Mouse (Mus musculus) intestine, postnatal 0 days (tissue): ENCODE data around the gene Zfp385c. TPM values are rescaled to one million over a fixed set of nuclear protein-coding genes. Genes with fewer than 3 reads are reported as not detected.

ENCODE experiments used
- ATAC-seq: fragments of 200-750 bp; cut with Nextera tagmentation; 2 replicates; pipeline ENCODE4 v1.8.0; 2017; ENCODE audit warnings: mild to moderate bottlenecking, moderate TSS enrichment, moderate library complexity
- H3K27ac ChIP-seq: fragments of 300-500 bp; sonication (generic); 2 replicates; pipeline ENCODE4 v1.5.1; 2014; ENCODE audit warnings: mild to moderate bottlenecking, low read depth, low read length, moderate library complexity
- H3K27me3 ChIP-seq: fragments of 300-500 bp; sonication (generic); replicated peaks from 2 replicates; pipeline ENCODE4 v1.6.1; 2014; ENCODE audit warnings: low read length, mixed read lengths; ENCODE audit not compliant: control insufficient read depth, insufficient read depth
- H3K36me3 ChIP-seq: fragments of 300-500 bp; sonication (generic); 2 replicates; pipeline ENCODE4 v1.6.1; 2014; ENCODE audit warnings: mild to moderate bottlenecking, moderate library complexity; ENCODE audit not compliant: control insufficient read depth, insufficient read depth
- H3K4me1 ChIP-seq: fragments of 300-500 bp; sonication (generic); replicated peaks from 2 replicates; pipeline ENCODE4 v1.6.1; 2014; ENCODE audit warnings: antibody characterized with exemption, low read length, mixed read lengths; ENCODE audit not compliant: control insufficient read depth, insufficient read depth
- H3K4me2 ChIP-seq: fragments of 300-500 bp; sonication (generic); replicated peaks from 2 replicates; pipeline ENCODE4 v1.6.1; 2014; ENCODE audit warnings: low read depth, mild to moderate bottlenecking, moderate library complexity
- H3K4me3 ChIP-seq: fragments of 300-500 bp; sonication (generic); 2 replicates; pipeline ENCODE4 v1.5.1; 2014; ENCODE audit warnings: low read depth, low read length
- H3K9ac ChIP-seq: fragments of 300-500 bp; sonication (generic); 2 replicates; pipeline ENCODE4 v1.6.1; 2014; ENCODE audit warnings: mild to moderate bottlenecking, low read depth, low read length
- H3K9me3 ChIP-seq: fragments of 300-500 bp; sonication (generic); 2 replicates; pipeline ENCODE4 v1.6.1; 2016; ENCODE audit warnings: mixed run types; ENCODE audit not compliant: control insufficient read depth
- CTCF ChIP-seq: sonication (generic); IDR thresholded peaks from 2 replicates; pipeline ENCODE4 v1.5.1; 2016; ENCODE audit warnings: low read depth, mild to moderate bottlenecking, control low read depth, antibody characterized with exemption, moderate library complexity
- WGBS: fragments of 180-500 bp; shearing (Covaris S2); extraction: QIAGEN DNeasy Blood & Tissue Kit; methylation state at CpG from one replicate; pipeline ENCODE4 v1.1.7; 2014; 5-methylcytosine and 5-hydroxymethylcytosine counted together
- polyA plus RNA-seq: library from polyadenylated mRNA; unstranded; fragments of >200 nt; fragmentation: Nextera tagmentation; extraction: Ambion mirVana; gene quantifications from 2 replicates; pipeline ENCODE4 v1.2.1, GENCODE M21; 2015

The Zfp385c gene
- polyA plus RNA-seq, 1 experiment from 2014 or later: 0.09 TPM

- ATAC-seq: peak; percentile 39; the same call in 1 of the 2 replicates
- peak overlapping the region; percentile 30 for H3K4me3 ChIP-seq
- H3K4me1 ChIP-seq: 0 out of 2 replicates have a peak, but pooled peaks cover 4% of the 10 kb centered on the region
- peak overlapping the region; percentile 67 for H3K4me2 ChIP-seq
- H3K27ac ChIP-seq: no peak overlapping the region
- peaks cover 34% of the 10 kb centered on the region for H3K36me3 ChIP-seq
- WGBS: 35% methylated on average over 19 of the region's 19 CpGs
- no peak overlapping the region for H3K9ac ChIP-seq
- H3K9me3 ChIP-seq: no peaks in the 10 kb centered on the region
- no peaks in the 10 kb centered on the region for H3K27me3 ChIP-seq
- peak; percentile 97 for TF ChIP-seq CTCF
Measured at GRCm38 (mm10) chr11:100702081-100702851, 10.0 kb upstream of the Zfp385c start.

- ATAC-seq: no peak
- Histone ChIP-seq H3K9ac (no peak overlapping the region), H3K27ac (no peak overlapping the region), H3K9me3 (no peaks in the 10 kb centered on the region), H3K4me1 (0 out of 2 replicates have a peak, but pooled peaks cover 4% of the 10 kb centered on the region), H3K27me3 (no peaks in the 10 kb centered on the region), H3K4me3 (no peak overlapping the region), H3K36me3 (peaks cover 24% of the 10 kb centered on the region), H3K4me2 (peak overlapping the region; percentile 48)
- TF ChIP-seq CTCF: no peak
- 12% methylated on average over 14 of the region's 14 CpGs for WGBS
Measured at GRCm38 (mm10) chr11:100701301-100701700, 9.0 kb upstream of the Zfp385c start.

GRCm38 (mm10) chr11:100700710-100701109 lies 8.5 kb upstream of the Zfp385c start:
- ATAC-seq: no peak
- Histone ChIP-seq H3K27ac (no peak overlapping the region), H3K4me3 (no peak overlapping the region), H3K27me3 (no peaks in the 10 kb centered on the region), H3K36me3 (peaks cover 18% of the 10 kb centered on the region), H3K4me1 (0 out of 2 replicates have a peak, but pooled peaks cover 4% of the 10 kb centered on the region), H3K4me2 (peak overlapping the region; percentile 48; the same call in 1 of the 2 replicates), H3K9me3 (no peaks in the 10 kb centered on the region), H3K9ac (no peak overlapping the region)
- TF ChIP-seq CTCF: no peak
- 85% methylated on average over 3 of the region's 3 CpGs for WGBS

- Histone ChIP-seq H3K9ac (no peak overlapping the region), H3K9me3 (no peaks in the 10 kb centered on the region), H3K27me3 (no peaks in the 10 kb centered on the region), H3K27ac (no peak overlapping the region), H3K4me3 (no peak overlapping the region), H3K4me2 (no peak overlapping the region), H3K36me3 (peaks cover 8% of the 10 kb centered on the region; the same call in 1 of the 2 replicates), H3K4me1 (peaks cover 4% of the 10 kb centered on the region; the same call in 1 of the 2 replicates)
- ATAC-seq: no peak
- no peak for TF ChIP-seq CTCF
- WGBS: 67% methylated on average over 7 of the region's 7 CpGs
Measured at GRCm38 (mm10) chr11:100697921-100698320, 5.7 kb upstream of the Zfp385c start.

- Histone ChIP-seq H3K9me3 (no peaks in the 10 kb centered on the region), H3K27me3 (no peaks in the 10 kb centered on the region), H3K4me2 (no peak overlapping the region), H3K27ac (no peak overlapping the region), H3K36me3 (peaks cover 8% of the 10 kb centered on the region; the same call in 1 of the 2 replicates), H3K4me3 (no peak overlapping the region), H3K9ac (no peak overlapping the region), H3K4me1 (no peaks in the 10 kb centered on the region; the same call in none of the 2 replicates)
- 39% methylated on average over 5 of the region's 5 CpGs for WGBS
- ATAC-seq: no peak
- TF ChIP-seq CTCF: peak; percentile 97
Measured at GRCm38 (mm10) chr11:100694926-100695325, 2.7 kb upstream of the Zfp385c start.

GRCm38 (mm10) chr11:100693154-100693553 lies 899 bp upstream of the Zfp385c start:
- Histone ChIP-seq H3K36me3 (peaks cover 5% of the 10 kb centered on the region; the same call in 1 of the 2 replicates), H3K9me3 (no peaks in the 10 kb centered on the region), H3K9ac (no peak overlapping the region), H3K4me2 (no peak overlapping the region), H3K27ac (no peak overlapping the region), H3K4me1 (no peaks in the 10 kb centered on the region; the same call in none of the 2 replicates), H3K4me3 (no peak overlapping the region), H3K27me3 (no peaks in the 10 kb centered on the region)
- 25% methylated on average over 5 of the region's 5 CpGs for WGBS
- ATAC-seq: no peak
- TF ChIP-seq CTCF: no peak
